Mouse (Mus musculus) CD8-positive naive resting alpha-beta T cell, adult 2 months (primary cell): ENCODE data around the gene Pou4f2.

Source experiments
- DNase-seq, 2 experiments: peaks; one replicate each; pipeline ENCODE4 v3.0.0; 2022; ENCODE audit warnings: low read depth in 2 of 2, low spot score in 2 of 2

Gene Pou4f2

DNA sequence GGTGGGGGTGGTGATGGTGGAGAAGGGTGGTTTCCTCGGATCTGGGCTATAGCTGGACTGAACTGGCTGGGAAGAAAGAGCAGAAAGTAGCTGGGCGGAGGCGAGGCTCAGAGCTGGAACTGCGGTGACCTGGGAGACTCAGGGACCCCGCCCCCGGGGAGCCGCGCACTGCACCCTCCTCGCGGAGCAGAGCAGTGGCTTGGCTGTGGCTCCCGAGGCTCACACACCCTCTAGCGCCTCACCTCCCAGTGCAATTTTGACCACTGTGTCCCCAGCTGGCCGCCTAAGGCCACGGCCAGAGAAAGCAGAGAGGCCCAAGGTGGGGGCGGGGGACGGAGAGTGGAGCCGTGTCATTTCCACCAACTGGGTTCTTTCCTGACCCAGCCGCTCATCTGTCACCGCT is 16.3 kb downstream of the Pou4f2 start:
- no peak for DNase-seq

GRCm38 (mm10) chr8:78419272-78419671 is 17.2 kb downstream of the Pou4f2 start:
- no peak for DNase-seq

GRCm38 (mm10) chr8:78390756-78391155 is 45.7 kb downstream of the Pou4f2 start:
- DNase-seq, result no peak
